Mouse (Mus musculus) megakaryocyte, embryonic 14.5 days (primary cell): Measurements from ENCODE around the gene Junb.

Experiments used
- FLI1 ChIP-seq: IDR thresholded peaks from 2 replicates; pipeline ENCODE4 v1.6.1; 2012; ENCODE audit warnings: low read length, inconsistent platforms, mixed read lengths
- GATA1 ChIP-seq: IDR thresholded peaks from 3 replicates; pipeline ENCODE4 v1.6.1; 2012; ENCODE audit warnings: mixed read lengths, low read length, inconsistent platforms, borderline replicate concordance

GRCm38 (mm10) chr8:84981644-84982498 is 3.4 kb upstream of the Junb start:
- TF ChIP-seq GATA1 (no peak), FLI1 (no peak)
